Mouse (Mus musculus) liver, postnatal 0 days (tissue): ENCODE measurements around the gene Cd164. TPM values are rescaled to one million over a fixed set of nuclear protein-coding genes. Genes with fewer than 3 reads are reported as not detected.

ENCODE experiments used
- ATAC-seq: fragments of 200-750 bp; cut with Nextera tagmentation; 2 replicates; pipeline ENCODE4 v1.8.0; 2017; ENCODE audit warnings: mild to moderate bottlenecking, moderate library complexity
- DNase-seq: peaks from one replicate; pipeline ENCODE4 v3.0.0-alpha.2; 2016
- H3K27ac ChIP-seq: fragments of 300-500 bp; sonication (generic); 2 replicates; pipeline ENCODE4 v1.5.1; 2014; ENCODE audit warnings: antibody characterized with exemption, moderate library complexity, mild to moderate bottlenecking, low read depth
- H3K27me3 ChIP-seq: fragments of 300-500 bp; sonication (generic); 2 replicates; pipeline ENCODE4 v1.6.1; 2014; ENCODE audit warnings: low read length, control low read depth, mixed read lengths; ENCODE audit not compliant: insufficient read depth
- H3K36me3 ChIP-seq: fragments of 300-500 bp; sonication (generic); replicated peaks from 2 replicates; pipeline ENCODE4 v1.6.1; 2014; ENCODE audit warnings: mild to moderate bottlenecking, control low read depth, low read length, moderate library complexity, mixed read lengths; ENCODE audit not compliant: insufficient read depth
- H3K4me1 ChIP-seq: fragments of 300-500 bp; sonication (generic); 2 replicates; pipeline ENCODE4 v1.6.1; 2014; ENCODE audit warnings: antibody characterized with exemption, mild to moderate bottlenecking, control low read depth; ENCODE audit not compliant: insufficient read depth
- H3K4me2 ChIP-seq: fragments of 300-500 bp; sonication (generic); 2 replicates; pipeline ENCODE4 v1.6.1; 2014; ENCODE audit warnings: low read depth, mild to moderate bottlenecking, low read length, moderate library complexity, mixed read lengths
- H3K4me3 ChIP-seq: fragments of 300-500 bp; sonication (generic); 2 replicates; pipeline ENCODE4 v1.5.1; 2014; ENCODE audit warnings: low read depth, low read length
- H3K9ac ChIP-seq: fragments of 300-500 bp; sonication (generic); replicated peaks from 2 replicates; pipeline ENCODE4 v1.6.1; 2014; ENCODE audit warnings: mild to moderate bottlenecking, moderate library complexity
- H3K9me3 ChIP-seq: fragments of 300-500 bp; sonication (generic); 2 replicates; pipeline ENCODE4 v1.6.1; 2016; ENCODE audit warnings: mild to moderate bottlenecking, control low read depth, low read length, mixed read lengths
- CTCF ChIP-seq: sonication (generic); IDR thresholded peaks from 2 replicates; pipeline ENCODE4 v1.5.1; 2016; ENCODE audit warnings: antibody characterized with exemption, low read depth
- EP300 ChIP-seq: IDR thresholded peaks from 2 replicates; pipeline ENCODE4 v1.6.1; 2016; ENCODE audit warnings: antibody characterized with exemption, low read depth, mild to moderate bottlenecking
- WGBS: fragments of 180-500 bp; shearing (Covaris S2); extraction: QIAGEN DNeasy Blood & Tissue Kit; methylation state at CpG from one replicate; pipeline ENCODE4 v1.1.7; 2014; ENCODE audit not compliant: insufficient replicate concordance; 5-methylcytosine and 5-hydroxymethylcytosine counted together
- polyA plus RNA-seq: library from polyadenylated mRNA; unstranded; fragments of >200 nt; fragmentation: Nextera tagmentation; extraction: Ambion mirVana; gene quantifications from 2 replicates; pipeline ENCODE4 v1.2.1, GENCODE M21; 2015

The Cd164 gene
- polyA plus RNA-seq, 1 experiment from 2014 or later = 93.3 TPM

DNA sequence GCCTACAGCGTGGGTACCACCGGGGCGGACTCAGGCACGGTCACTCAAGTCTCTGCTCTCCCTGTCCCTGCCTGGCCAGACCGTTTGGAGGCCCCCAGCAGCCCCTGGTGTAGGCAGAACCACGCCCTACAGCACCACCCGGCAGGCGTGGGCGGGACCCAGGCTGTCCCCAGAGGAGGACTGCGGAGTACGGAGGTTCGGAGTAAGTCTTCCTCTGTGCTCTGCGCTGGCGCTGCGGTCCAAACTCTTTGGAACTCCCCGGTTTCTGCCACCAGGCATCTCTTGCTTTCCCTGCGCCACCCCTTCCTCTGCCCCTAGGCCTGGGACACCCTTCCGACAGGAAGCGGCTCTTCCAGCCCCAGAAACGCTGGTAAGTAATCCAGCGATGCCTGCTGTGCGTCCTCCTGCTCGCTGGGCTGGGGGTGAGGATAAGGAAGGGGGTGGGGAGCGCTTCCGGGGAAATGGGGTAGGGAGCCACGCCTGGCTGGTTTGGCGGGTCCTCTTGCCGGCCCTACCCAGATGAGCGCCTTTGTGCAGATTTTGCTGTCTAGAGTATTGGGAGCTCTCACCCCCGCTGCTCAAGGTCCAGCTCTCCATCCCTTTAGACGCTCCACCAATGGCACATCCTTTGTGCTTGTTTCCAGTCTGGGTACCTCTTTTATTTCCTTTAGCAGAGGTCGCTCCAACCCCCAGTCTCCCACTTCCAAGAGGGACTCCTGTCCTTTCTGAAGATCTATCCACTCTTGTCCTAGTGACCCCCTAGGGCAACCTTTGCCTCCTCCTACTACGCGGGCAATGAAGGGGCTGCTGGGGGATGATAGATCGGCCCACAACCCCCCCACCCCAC is 42.8 kb upstream of the Cd164 start, which contains the start of gene Mical1:
Gene Mical1, plus strand, starts transcription at position 144 of the 847 bp plus-strand sequence.
- WGBS = under 1% methylated on average over 35 of the region's 35 CpGs
- H3K4me1 ChIP-seq = peaks cover 46% of the 10 kb centered on the region

DNA sequence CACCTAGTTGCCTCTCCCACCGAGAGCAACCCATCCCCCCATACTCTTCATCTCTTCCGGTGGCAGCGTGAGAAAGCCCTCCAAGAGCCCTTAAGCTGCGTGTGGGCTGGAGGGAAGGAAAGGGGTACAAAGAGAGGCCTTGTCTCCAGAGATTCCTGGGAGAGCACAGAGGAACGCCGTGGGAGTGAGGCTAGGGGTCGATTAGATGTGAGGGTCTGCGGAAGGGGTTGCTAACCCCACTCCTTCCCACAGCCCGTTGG is 42.3 kb upstream of the Cd164 start:
- WGBS = 1% methylated on average over 9 of the region's 9 CpGs
- Histone ChIP-seq H3K4me2 (peak overlapping the region; percentile 82), H3K4me3 (peak overlapping the region; percentile 58), H3K4me1 (peaks cover 46% of the 10 kb centered on the region), H3K36me3 (peaks cover 8% of the 10 kb centered on the region), H3K9me3 (no peaks in the 10 kb centered on the region), H3K27me3 (peaks cover 11% of the 10 kb centered on the region), H3K9ac (peak overlapping the region; percentile 66), H3K27ac (peak overlapping the region; percentile 76)
- DNase-seq = peak; percentile 19
- no peak for ATAC-seq
- TF ChIP-seq EP300 (no peak), CTCF (no peak)

More for the DNA sequence above, 42.8 kb upstream of the Cd164 start, which contains the start of gene Mical1:
- H3K27me3 ChIP-seq = peaks cover 11% of the 10 kb centered on the region
- H3K9ac ChIP-seq = peak within 1 kb of the TSS; percentile 66
- peak within 1 kb of the TSS; percentile 82 for H3K4me2 ChIP-seq
- no peaks in the 10 kb centered on the region for H3K9me3 ChIP-seq
- H3K27ac ChIP-seq = peak within 1 kb of the TSS; percentile 76
- ATAC-seq (peak; percentile 29), DNase-seq (peak; percentile 68)
- peak within 1 kb of the TSS; percentile 58 for H3K4me3 ChIP-seq
- TF ChIP-seq CTCF = no peak
- no peak for TF ChIP-seq EP300
- H3K36me3 ChIP-seq = peaks cover 7% of the 10 kb centered on the region; the same call in 1 of the 2 replicates

- peak; percentile 46 for DNase-seq
- peak; percentile 19; the same call in 1 of the 2 replicates for ATAC-seq
- peak overlapping the region; percentile 76 for H3K27ac ChIP-seq
- WGBS = 5% methylated on average over 20 of the region's 20 CpGs
- no peaks in the 10 kb centered on the region for H3K9me3 ChIP-seq
- peaks cover 11% of the 10 kb centered on the region for H3K27me3 ChIP-seq
- peak overlapping the region; percentile 82 for H3K4me2 ChIP-seq
- H3K9ac ChIP-seq = peak overlapping the region; percentile 66
- TF ChIP-seq EP300 (no peak), CTCF (no peak)
- H3K36me3 ChIP-seq = peaks cover 12% of the 10 kb centered on the region
- peaks cover 46% of the 10 kb centered on the region for H3K4me1 ChIP-seq
- H3K4me3 ChIP-seq = peak overlapping the region; percentile 58
Observed at GRCm38 (mm10) chr10:41477278-41478181, 41.7 kb upstream of the Cd164 start.

GRCm38 (mm10) chr10:41479961-41480360 is 39.3 kb upstream of the Cd164 start:
- no peaks in the 10 kb centered on the region for H3K9me3 ChIP-seq
- no peak for DNase-seq
- H3K27ac ChIP-seq = no peak overlapping the region
- H3K27me3 ChIP-seq = peaks cover 11% of the 10 kb centered on the region
- ATAC-seq = no peak
- WGBS = 85% methylated on average over 3 of the region's 3 CpGs
- peaks cover 29% of the 10 kb centered on the region for H3K4me1 ChIP-seq
- H3K9ac ChIP-seq = no peak overlapping the region
- H3K4me2 ChIP-seq = no peak overlapping the region
- peaks cover 12% of the 10 kb centered on the region for H3K36me3 ChIP-seq
- TF ChIP-seq CTCF (no peak), EP300 (no peak)
- no peak overlapping the region for H3K4me3 ChIP-seq

- Histone ChIP-seq H3K4me1 (peaks cover 19% of the 10 kb centered on the region), H3K36me3 (peaks cover 18% of the 10 kb centered on the region), H3K4me2 (no peak overlapping the region), H3K9ac (no peak overlapping the region), H3K4me3 (no peak overlapping the region), H3K27me3 (peaks cover 6% of the 10 kb centered on the region; the same call in 1 of the 2 replicates), H3K9me3 (no peaks in the 10 kb centered on the region), H3K27ac (no peak overlapping the region)
- TF ChIP-seq EP300 (no peak), CTCF (no peak)
- 62% methylated on average over 33 of the region's 33 CpGs for WGBS
- ATAC-seq (no peak; the same call in 1 of the 2 replicates), DNase-seq (peak; percentile 16)
Observed at GRCm38 (mm10) chr10:41480938-41481880, 38.0 kb upstream of the Cd164 start.
